Mouse (Mus musculus) myocyte (in vitro differentiated cells): ENCODE data around the gene Ntan1.

Experiments used
- CEBPB ChIP-seq: IDR thresholded peaks from 2 replicates; pipeline ENCODE4 v1.6.1; 2011; ENCODE audit warnings: mild to moderate bottlenecking, moderate library complexity; ENCODE audit not compliant: poor library complexity, insufficient read depth, severe bottlenecking
- MAX ChIP-seq: IDR thresholded peaks from one replicate; pipeline ENCODE4 v1.6.1; 2011; ENCODE audit warnings: low read depth, mild to moderate bottlenecking, control low read depth
- MYOG ChIP-seq, 3 experiments: IDR thresholded peaks; one replicate each; pipeline ENCODE4 v1.6.1; 2011; ENCODE audit warnings: control low read depth in 2 of 3, low read depth in 2 of 3, mild to moderate bottlenecking in 2 of 3; ENCODE audit not compliant: insufficient read length in 2 of 3, control insufficient read depth in 1 of 3, insufficient read depth in 1 of 3
- POLR2A ChIP-seq: IDR thresholded peaks from one replicate; pipeline ENCODE4 v1.6.1; 2011; ENCODE audit warnings: low read depth, mild to moderate bottlenecking, control low read depth, moderate library complexity; ENCODE audit not compliant: insufficient read length

- TF ChIP-seq MYOG (IDR thresholded peaks at IDR 0.05; ENCODE audit: control insufficient read depth in 1 of 3, insufficient read depth in 1 of 3, insufficient read length in 2 of 3, low read depth in 2 of 3), result no peak
- no peak for TF ChIP-seq POLR2A
- no peak for TF ChIP-seq CEBPB
- TF ChIP-seq MAX, result no peak
Measured at GRCm38 (mm10) chr16:13853886-13854285, 35.2 kb downstream of the Ntan1 start.
